Mouse (Mus musculus) intestine, embryonic 15.5 days (tissue): ENCODE data around the gene Vps8. TPM values are rescaled to one million over a fixed set of nuclear protein-coding genes. Genes with fewer than 3 reads are reported as not detected.

ENCODE experiments used
- ATAC-seq: fragments of 200-750 bp; cut with Nextera tagmentation; 2 replicates; pipeline ENCODE4 v1.8.0; 2017; ENCODE audit warnings: moderate TSS enrichment, moderate library complexity
- H3K27ac ChIP-seq: fragments of 300-500 bp; sonication (generic); 2 replicates; pipeline ENCODE4 v1.5.1; 2015; ENCODE audit warnings: mild to moderate bottlenecking, inconsistent platforms
- H3K27me3 ChIP-seq: fragments of 300-500 bp; sonication (generic); replicated peaks from 2 replicates; pipeline ENCODE4 v1.6.1; 2015; ENCODE audit warnings: inconsistent platforms
- H3K36me3 ChIP-seq: fragments of 300-500 bp; sonication (generic); 2 replicates; pipeline ENCODE4 v1.6.1; 2015; ENCODE audit warnings: inconsistent platforms
- H3K4me1 ChIP-seq: fragments of 300-500 bp; sonication (generic); replicated peaks from 2 replicates; pipeline ENCODE4 v1.6.1; 2015; ENCODE audit warnings: inconsistent platforms
- H3K4me2 ChIP-seq: fragments of 300-500 bp; sonication (generic); replicated peaks from 2 replicates; pipeline ENCODE4 v1.6.1; 2015; ENCODE audit warnings: mild to moderate bottlenecking, inconsistent platforms
- H3K4me3 ChIP-seq: fragments of 300-500 bp; sonication (generic); replicated peaks from 2 replicates; pipeline ENCODE4 v1.5.1; 2015; ENCODE audit warnings: inconsistent platforms
- H3K9ac ChIP-seq: fragments of 300-500 bp; sonication (generic); 2 replicates; pipeline ENCODE4 v1.6.1; 2015; ENCODE audit warnings: inconsistent platforms
- H3K9me3 ChIP-seq: fragments of 300-500 bp; sonication (generic); 2 replicates; pipeline ENCODE4 v1.6.1; 2016; ENCODE audit warnings: inconsistent platforms
- WGBS: fragments of 180-500 bp; shearing (Covaris S2); methylation state at CpG from one replicate; pipeline ENCODE4 v1.1.7; 2015; 5-methylcytosine and 5-hydroxymethylcytosine counted together
- polyA plus RNA-seq: library from polyadenylated mRNA; unstranded; fragments of >200 nt; fragmentation: Nextera tagmentation; extraction: Ambion mirVana; gene quantifications from 2 replicates; pipeline ENCODE4 v1.2.1, GENCODE M21; 2015

Vps8 gene
- polyA plus RNA-seq, 1 experiment from 2014 or later: 13.9 TPM

DNA sequence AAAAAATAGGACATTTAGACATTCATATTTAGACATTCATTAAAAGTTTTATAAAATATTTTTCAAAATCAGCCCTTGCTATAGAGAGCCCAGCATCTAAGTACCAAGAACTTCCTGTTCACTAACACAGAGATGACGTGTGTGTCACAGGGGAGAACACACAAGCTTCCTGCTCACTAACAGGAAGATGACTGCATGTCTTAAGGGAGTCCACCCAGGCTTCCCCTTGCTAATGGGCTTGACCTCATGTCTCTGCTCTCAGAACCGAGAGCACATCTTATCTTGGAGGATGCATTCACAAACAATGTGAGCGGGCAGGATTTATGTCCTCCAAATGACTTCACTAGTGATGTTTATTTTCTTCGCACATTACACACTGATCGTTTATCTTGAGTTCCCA lies 167.9 kb downstream of the Vps8 start:
- ATAC-seq: peak; percentile 49
- WGBS: 27% methylated on average over 5 of the region's 5 CpGs
- H3K4me2 ChIP-seq: no peak overlapping the region
- no peak overlapping the region for H3K9ac ChIP-seq
- H3K4me3 ChIP-seq: no peak overlapping the region
- no peaks in the 10 kb centered on the region for H3K9me3 ChIP-seq
- no peaks in the 10 kb centered on the region for H3K4me1 ChIP-seq
- no peaks in the 10 kb centered on the region for H3K27me3 ChIP-seq
- no peak overlapping the region for H3K27ac ChIP-seq
- no peaks in the 10 kb centered on the region for H3K36me3 ChIP-seq

GRCm38 (mm10) chr16:21591511-21591910 lies 168.6 kb downstream of the Vps8 start:
- Histone ChIP-seq H3K4me3 (no peak overlapping the region), H3K9ac (no peak overlapping the region), H3K36me3 (no peaks in the 10 kb centered on the region), H3K27ac (no peak overlapping the region), H3K4me1 (no peaks in the 10 kb centered on the region), H3K27me3 (no peaks in the 10 kb centered on the region), H3K4me2 (no peak overlapping the region), H3K9me3 (no peaks in the 10 kb centered on the region)
- 59% methylated on average over 2 of the region's 2 CpGs for WGBS
- ATAC-seq: no peak

DNA sequence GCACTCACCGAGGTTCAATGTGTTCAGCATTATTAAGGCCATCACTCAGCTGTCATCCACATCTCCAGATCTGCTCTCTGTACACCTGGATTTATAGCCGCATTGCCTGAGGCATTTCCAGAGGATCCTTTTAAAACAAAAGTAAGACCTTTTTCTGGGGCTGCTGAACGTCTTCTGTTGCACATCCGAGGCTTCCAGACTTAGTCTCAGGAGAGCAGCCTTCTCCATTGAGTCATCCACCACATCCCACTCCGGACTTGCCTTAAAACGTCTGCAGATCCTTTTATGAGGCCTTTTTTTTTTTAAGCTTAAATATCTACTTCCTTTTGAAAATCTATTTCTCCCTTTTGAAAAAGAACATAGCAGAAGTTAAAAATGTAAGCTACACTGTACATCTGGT lies 172.6 kb downstream of the Vps8 start:
- Histone ChIP-seq H3K4me3 (no peak overlapping the region), H3K4me1 (no peaks in the 10 kb centered on the region), H3K36me3 (no peaks in the 10 kb centered on the region), H3K27ac (no peak overlapping the region), H3K4me2 (no peak overlapping the region), H3K9me3 (no peaks in the 10 kb centered on the region), H3K9ac (no peak overlapping the region), H3K27me3 (no peaks in the 10 kb centered on the region)
- WGBS: 58% methylated on average over 6 of the region's 6 CpGs
- no peak for ATAC-seq

DNA sequence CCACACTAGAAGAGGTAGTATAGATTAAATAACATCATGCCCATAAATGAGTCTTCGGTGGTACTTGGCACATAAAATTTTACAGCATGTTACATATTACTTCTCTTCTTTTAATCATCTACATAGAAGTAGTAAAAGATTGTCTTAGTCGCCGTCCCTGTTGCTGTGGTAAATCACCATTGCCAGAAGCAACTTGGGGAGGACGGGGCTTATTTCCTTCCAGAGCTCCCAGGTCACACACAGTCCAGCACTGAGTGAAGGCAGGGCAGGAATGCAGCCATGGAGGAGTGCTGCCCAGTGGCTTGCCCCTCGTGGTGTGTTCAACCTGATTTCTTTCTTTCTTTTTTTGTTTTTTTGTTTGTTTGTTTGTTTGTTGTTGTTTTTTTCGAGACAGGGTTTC lies 181.4 kb downstream of the Vps8 start:
- Histone ChIP-seq H3K4me1 (peaks cover 9% of the 10 kb centered on the region), H3K4me2 (no peak overlapping the region), H3K36me3 (no peaks in the 10 kb centered on the region), H3K27ac (no peak overlapping the region), H3K4me3 (no peak overlapping the region), H3K9me3 (no peaks in the 10 kb centered on the region), H3K9ac (no peak overlapping the region), H3K27me3 (no peaks in the 10 kb centered on the region)
- 64% methylated on average over 6 of the region's 6 CpGs for WGBS
- no peak for ATAC-seq

- no peak overlapping the region for H3K9ac ChIP-seq
- 83% methylated on average over 6 of the region's 6 CpGs for WGBS
- no peak overlapping the region for H3K27ac ChIP-seq
- H3K4me2 ChIP-seq: no peak overlapping the region
- H3K27me3 ChIP-seq: no peaks in the 10 kb centered on the region
- no peaks in the 10 kb centered on the region for H3K9me3 ChIP-seq
- H3K4me3 ChIP-seq: no peak overlapping the region
- no peak for ATAC-seq
- H3K4me1 ChIP-seq: peaks cover 9% of the 10 kb centered on the region
- H3K36me3 ChIP-seq: no peaks in the 10 kb centered on the region
Observed at GRCm38 (mm10) chr16:21606249-21607020, 183.5 kb downstream of the Vps8 start.

DNA sequence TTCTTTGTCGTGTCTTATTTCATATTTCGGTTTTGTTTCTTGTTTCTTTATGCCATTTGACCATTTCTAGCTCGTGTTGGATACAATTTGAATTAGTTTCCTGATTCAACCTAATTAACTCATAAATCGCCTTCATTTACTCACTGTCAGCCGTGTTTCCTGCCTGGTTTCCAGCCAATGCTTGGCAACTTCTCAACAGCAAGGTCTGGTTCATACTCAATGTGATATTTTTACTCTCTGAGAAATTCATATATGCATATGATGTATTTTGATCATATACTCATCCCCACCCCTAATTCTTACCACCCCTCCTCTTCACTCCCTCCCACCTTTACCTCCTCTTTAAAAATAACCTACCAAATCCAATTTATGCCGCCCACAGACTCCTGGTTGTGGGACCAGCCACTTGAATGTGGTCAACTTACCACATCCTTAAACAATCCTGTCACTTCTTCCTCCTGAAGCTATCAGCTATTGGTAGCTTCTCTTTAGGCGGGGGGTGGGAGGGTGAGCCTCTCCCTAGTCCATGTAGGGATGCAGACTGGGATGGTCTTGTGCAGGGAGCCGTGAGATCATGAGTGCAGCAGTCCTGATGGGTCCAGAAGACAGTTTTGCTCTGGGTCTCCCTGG lies 184.2 kb downstream of the Vps8 start:
- WGBS: 69% methylated on average over 8 of the region's 8 CpGs
- no peak for ATAC-seq
- no peak overlapping the region for H3K27ac ChIP-seq
- H3K4me1 ChIP-seq: peaks cover 9% of the 10 kb centered on the region
- no peak overlapping the region for H3K9ac ChIP-seq
- H3K27me3 ChIP-seq: no peaks in the 10 kb centered on the region
- H3K4me3 ChIP-seq: no peak overlapping the region
- H3K36me3 ChIP-seq: no peaks in the 10 kb centered on the region
- no peak overlapping the region for H3K4me2 ChIP-seq
- H3K9me3 ChIP-seq: no peaks in the 10 kb centered on the region

- peaks cover 9% of the 10 kb centered on the region for H3K4me1 ChIP-seq
- H3K36me3 ChIP-seq: no peaks in the 10 kb centered on the region
- no peaks in the 10 kb centered on the region for H3K9me3 ChIP-seq
- 76% methylated on average over 5 of the region's 5 CpGs for WGBS
- no peak for ATAC-seq
- H3K4me3 ChIP-seq: no peak overlapping the region
- no peak overlapping the region for H3K4me2 ChIP-seq
- no peak overlapping the region for H3K27ac ChIP-seq
- H3K9ac ChIP-seq: no peak overlapping the region
- no peaks in the 10 kb centered on the region for H3K27me3 ChIP-seq
Observed at GRCm38 (mm10) chr16:21607651-21608040, 184.7 kb downstream of the Vps8 start.

DNA sequence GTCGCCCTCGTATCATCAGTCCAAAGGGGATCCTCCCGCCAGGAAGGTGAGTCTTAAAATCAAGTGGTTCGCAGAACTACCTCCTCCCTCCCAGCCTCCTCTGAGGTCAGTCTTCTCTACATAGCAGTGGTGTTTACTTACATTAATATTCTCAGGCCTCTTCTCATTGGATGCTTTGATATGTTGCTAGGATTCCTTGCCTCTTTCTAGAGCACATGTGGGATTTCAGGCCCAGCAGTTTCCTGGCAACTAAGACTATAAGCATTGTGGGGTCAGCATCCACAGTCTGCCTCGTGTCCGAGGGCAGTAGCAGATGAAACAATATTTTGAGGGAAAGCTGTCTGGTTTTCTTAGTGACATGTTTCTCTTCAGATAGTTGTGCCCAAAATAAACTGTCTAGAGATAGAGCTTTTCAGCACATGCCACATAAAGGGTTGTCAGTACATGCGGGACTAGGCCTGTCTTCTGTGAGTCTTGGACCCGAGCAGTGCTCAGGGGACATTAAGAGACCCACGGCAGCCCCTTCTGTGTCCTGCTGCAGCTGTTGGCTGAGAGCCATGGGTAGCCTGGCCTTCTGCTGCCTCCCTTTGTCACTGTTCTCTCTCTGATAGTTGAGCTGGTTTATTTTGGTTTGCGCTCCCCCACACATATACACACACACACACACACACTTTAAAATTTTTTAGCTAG lies 185.4 kb downstream of the Vps8 start:
- no peak for ATAC-seq

GRCm38 (mm10) chr16:21610473-21610872 lies 187.6 kb downstream of the Vps8 start:
- no peak overlapping the region for H3K9ac ChIP-seq
- H3K4me2 ChIP-seq: no peak overlapping the region
- peaks cover 9% of the 10 kb centered on the region for H3K4me1 ChIP-seq
- no peak overlapping the region for H3K4me3 ChIP-seq
- no peaks in the 10 kb centered on the region for H3K9me3 ChIP-seq
- no peak for ATAC-seq
- no peaks in the 10 kb centered on the region for H3K27me3 ChIP-seq
- no peaks in the 10 kb centered on the region for H3K36me3 ChIP-seq
- no peak overlapping the region for H3K27ac ChIP-seq
- 92% methylated on average over 4 of the region's 4 CpGs for WGBS

More for the DNA sequence above, 185.4 kb downstream of the Vps8 start:
- Histone ChIP-seq H3K4me2 (no peak overlapping the region), H3K9ac (no peak overlapping the region), H3K36me3 (no peaks in the 10 kb centered on the region), H3K9me3 (no peaks in the 10 kb centered on the region), H3K27me3 (no peaks in the 10 kb centered on the region), H3K27ac (no peak overlapping the region), H3K4me1 (peaks cover 9% of the 10 kb centered on the region), H3K4me3 (no peak overlapping the region)
- 62% methylated on average over 10 of the region's 10 CpGs for WGBS

GRCm38 (mm10) chr16:21615802-21616201 lies 192.9 kb downstream of the Vps8 start:
- Histone ChIP-seq H3K9ac (no peak overlapping the region), H3K4me1 (0 out of 2 replicates have a peak, but pooled peaks cover 2% of the 10 kb centered on the region), H3K4me2 (no peak overlapping the region), H3K36me3 (no peaks in the 10 kb centered on the region), H3K9me3 (no peaks in the 10 kb centered on the region), H3K4me3 (no peak overlapping the region), H3K27me3 (no peaks in the 10 kb centered on the region), H3K27ac (no peak overlapping the region)
- no peak for ATAC-seq
- 59% methylated on average over 7 of the region's 7 CpGs for WGBS

GRCm38 (mm10) chr16:21620630-21621029 lies 197.7 kb downstream of the Vps8 start:
- 75% methylated on average over 2 of the region's 2 CpGs for WGBS
- H3K27ac ChIP-seq: no peak overlapping the region
- H3K36me3 ChIP-seq: no peaks in the 10 kb centered on the region
- H3K9me3 ChIP-seq: no peaks in the 10 kb centered on the region
- H3K27me3 ChIP-seq: no peaks in the 10 kb centered on the region
- no peak overlapping the region for H3K9ac ChIP-seq
- no peak for ATAC-seq
- H3K4me2 ChIP-seq: no peak overlapping the region
- 0 out of 2 replicates have a peak, but pooled peaks cover 2% of the 10 kb centered on the region for H3K4me1 ChIP-seq
- no peak overlapping the region for H3K4me3 ChIP-seq

- Histone ChIP-seq H3K4me3 (no peak overlapping the region), H3K4me1 (no peaks in the 10 kb centered on the region), H3K9me3 (no peaks in the 10 kb centered on the region), H3K9ac (no peak overlapping the region), H3K36me3 (no peaks in the 10 kb centered on the region), H3K4me2 (no peak overlapping the region), H3K27ac (no peak overlapping the region), H3K27me3 (no peaks in the 10 kb centered on the region)
- WGBS: 76% methylated on average over 6 of the region's 6 CpGs
- ATAC-seq: no peak
Observed at GRCm38 (mm10) chr16:21625784-21626634, 203.1 kb downstream of the Vps8 start.
